Mouse (Mus musculus) cerebellum, postnatal 25 days (tissue): Measurements from ENCODE around the gene Defb29.

Source experiments
- DNase-seq, 2 experiments: peaks; one replicate each; pipeline ENCODE4 v3.0.0; 2021; ENCODE audit warnings: mixed read lengths in 2 of 2

Gene Defb29

DNA sequence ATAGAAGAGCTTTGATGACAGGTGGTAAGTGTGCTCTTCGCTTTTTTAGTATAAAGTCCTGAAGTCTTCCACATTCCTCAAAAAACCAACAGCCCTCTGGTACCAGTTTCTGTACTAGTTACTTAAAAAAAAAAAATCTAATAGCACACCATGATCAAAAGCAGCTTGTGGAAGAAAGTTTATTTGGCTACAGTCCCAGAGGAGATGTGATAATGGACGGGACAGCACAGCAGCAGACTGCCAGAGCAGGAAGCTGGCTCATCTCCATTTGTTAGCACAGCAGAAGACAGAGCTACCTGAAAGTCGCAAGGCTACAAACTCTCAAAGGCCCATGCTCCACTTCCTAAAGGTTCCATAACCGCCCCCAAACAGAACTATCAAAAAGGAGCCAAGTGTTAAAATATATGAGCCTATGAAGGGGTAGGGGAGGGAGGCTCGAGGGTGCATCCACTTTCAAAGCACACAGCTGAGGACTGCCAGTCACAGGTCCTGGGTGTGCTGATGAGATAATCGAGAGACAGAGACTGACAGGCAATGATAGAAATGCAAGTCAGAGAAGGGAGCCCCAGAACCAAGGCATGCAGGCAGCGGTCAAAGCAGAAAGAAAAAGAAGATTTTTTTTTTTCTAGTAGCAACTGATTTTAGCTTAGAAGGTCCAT, 39.6 kb downstream of the Defb29 start:
- no peak for DNase-seq

GRCm38 (mm10) chr2:152498020-152498419, 41.9 kb downstream of the Defb29 start:
- no peak for DNase-seq

DNA sequence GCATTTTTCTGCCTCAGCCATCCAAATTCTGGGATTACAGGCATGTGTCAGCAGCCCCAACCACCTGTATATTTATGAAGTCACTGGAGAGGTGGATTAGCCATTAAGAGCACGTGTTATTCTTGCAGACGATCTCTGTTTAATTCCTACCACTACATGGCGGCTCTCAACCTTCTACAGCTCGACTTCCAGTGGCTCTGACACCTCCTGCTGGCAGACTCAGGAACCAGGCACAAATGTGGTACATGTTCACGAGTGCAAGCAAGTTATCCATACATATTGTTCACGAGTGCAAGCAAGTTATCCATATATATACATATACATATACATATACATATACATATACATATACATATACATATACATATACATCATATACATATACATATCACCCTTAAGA, 46.7 kb downstream of the Defb29 start:
- DNase-seq = no peak

- no peak for DNase-seq
These were observed 49.9 kb downstream of the Defb29 start, which contains the start of gene Defb22 for GRCm38 (mm10) chr2:152490038-152490437. TSS of gene Defb22 (minus strand) at chr2:152490138.
